Mouse (Mus musculus) kidney, embryonic 16.5 days (tissue): ENCODE results near the gene Nthl1. TPM values are rescaled to one million over a fixed set of nuclear protein-coding genes. Genes with fewer than 3 reads are reported as not detected.

Source experiments
- ATAC-seq: fragments of 200-750 bp; cut with Nextera tagmentation; 2 replicates; pipeline ENCODE4 v1.8.0; 2017; ENCODE audit warnings: moderate TSS enrichment; ENCODE audit not compliant: low FRiP score, low TSS enrichment
- H3K27ac ChIP-seq: fragments of 300-500 bp; sonication (generic); 2 replicates; pipeline ENCODE4 v1.5.1; 2014; ENCODE audit warnings: low read length
- H3K27me3 ChIP-seq: fragments of 300-500 bp; sonication (generic); 2 replicates; pipeline ENCODE4 v1.6.1; 2014; ENCODE audit warnings: low read length, control low read depth, mixed read lengths; ENCODE audit not compliant: insufficient read depth
- H3K36me3 ChIP-seq: fragments of 300-500 bp; sonication (generic); 2 replicates; pipeline ENCODE4 v1.6.1; 2014; ENCODE audit warnings: low read length, control low read depth, mixed read lengths; ENCODE audit not compliant: insufficient read depth
- H3K4me1 ChIP-seq: fragments of 300-500 bp; sonication (generic); 2 replicates; pipeline ENCODE4 v1.6.1; 2014; ENCODE audit warnings: low read length, control low read depth, mixed read lengths; ENCODE audit not compliant: insufficient read depth
- H3K4me2 ChIP-seq: fragments of 300-500 bp; sonication (generic); replicated peaks from 2 replicates; pipeline ENCODE4 v1.6.1; 2014; ENCODE audit warnings: low read depth, low read length
- H3K4me3 ChIP-seq: fragments of 300-500 bp; sonication (generic); 2 replicates; pipeline ENCODE4 v1.5.1; 2014; ENCODE audit warnings: mild to moderate bottlenecking, low read length
- H3K9ac ChIP-seq: fragments of 300-500 bp; sonication (generic); replicated peaks from 2 replicates; pipeline ENCODE4 v1.6.1; 2014; ENCODE audit warnings: low read length
- H3K9me3 ChIP-seq: fragments of 300-500 bp; sonication (generic); 2 replicates; pipeline ENCODE4 v1.6.1; 2016; ENCODE audit warnings: low read length, control low read depth
- WGBS: fragments of 180-500 bp; shearing (Covaris S2); extraction: QIAGEN DNeasy Blood & Tissue Kit; methylation state at CpG from one replicate; pipeline ENCODE4 v1.1.7; 2014; 5-methylcytosine and 5-hydroxymethylcytosine counted together
- polyA plus RNA-seq: library from polyadenylated mRNA; unstranded; fragments of >200 nt; fragmentation: Nextera tagmentation; extraction: Ambion mirVana; gene quantifications from 2 replicates; pipeline ENCODE4 v1.2.1, GENCODE M21; 2015

Nthl1 gene
- polyA plus RNA-seq, 1 experiment from 2014 or later: 23.1 TPM

DNA sequence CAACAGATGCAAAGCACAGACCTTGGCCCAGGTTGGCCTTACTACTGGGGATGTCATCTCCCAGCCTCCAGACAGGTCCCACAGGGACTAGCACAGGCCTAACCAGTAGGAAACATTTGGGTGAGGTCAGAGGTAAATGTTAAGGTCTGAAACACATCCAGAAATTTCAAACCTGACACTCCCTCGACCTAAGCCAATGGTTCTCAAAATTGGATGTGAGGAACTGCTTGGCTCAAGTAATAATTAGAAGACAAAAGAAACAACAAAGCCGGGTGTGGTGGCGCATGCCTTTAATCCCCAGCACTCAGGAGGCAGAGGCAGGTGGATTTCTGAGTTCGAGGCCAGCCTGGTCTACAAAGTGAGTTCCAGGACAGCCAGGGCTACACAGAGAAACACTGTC lies 13.9 kb downstream of the Nthl1 start:
- peaks cover 3% of the 10 kb centered on the region for H3K36me3 ChIP-seq
- H3K27ac ChIP-seq: peak overlapping the region; percentile 86
- H3K9ac ChIP-seq: no peak overlapping the region
- H3K4me3 ChIP-seq: no peak overlapping the region
- no peak for ATAC-seq
- no peaks in the 10 kb centered on the region for H3K27me3 ChIP-seq
- no peak overlapping the region; the same call in 1 of the 2 replicates for H3K4me2 ChIP-seq
- no peaks in the 10 kb centered on the region for H3K9me3 ChIP-seq
- peaks cover 45% of the 10 kb centered on the region for H3K4me1 ChIP-seq
- WGBS: 86% methylated on average over 4 of the region's 4 CpGs

- H3K27me3 ChIP-seq: no peaks in the 10 kb centered on the region
- peak overlapping the region; percentile 97 for H3K4me2 ChIP-seq
- WGBS: 79% methylated on average over 11 of the region's 11 CpGs
- H3K36me3 ChIP-seq: peaks cover 3% of the 10 kb centered on the region
- H3K9ac ChIP-seq: peak overlapping the region; percentile 28
- peak overlapping the region; percentile 23 for H3K4me3 ChIP-seq
- H3K27ac ChIP-seq: peak overlapping the region; percentile 54
- H3K9me3 ChIP-seq: no peaks in the 10 kb centered on the region
- no peak for ATAC-seq
- peaks cover 45% of the 10 kb centered on the region for H3K4me1 ChIP-seq
These were observed 15.0 kb downstream of the Nthl1 start for GRCm38 (mm10) chr17:24647493-24647892.

DNA sequence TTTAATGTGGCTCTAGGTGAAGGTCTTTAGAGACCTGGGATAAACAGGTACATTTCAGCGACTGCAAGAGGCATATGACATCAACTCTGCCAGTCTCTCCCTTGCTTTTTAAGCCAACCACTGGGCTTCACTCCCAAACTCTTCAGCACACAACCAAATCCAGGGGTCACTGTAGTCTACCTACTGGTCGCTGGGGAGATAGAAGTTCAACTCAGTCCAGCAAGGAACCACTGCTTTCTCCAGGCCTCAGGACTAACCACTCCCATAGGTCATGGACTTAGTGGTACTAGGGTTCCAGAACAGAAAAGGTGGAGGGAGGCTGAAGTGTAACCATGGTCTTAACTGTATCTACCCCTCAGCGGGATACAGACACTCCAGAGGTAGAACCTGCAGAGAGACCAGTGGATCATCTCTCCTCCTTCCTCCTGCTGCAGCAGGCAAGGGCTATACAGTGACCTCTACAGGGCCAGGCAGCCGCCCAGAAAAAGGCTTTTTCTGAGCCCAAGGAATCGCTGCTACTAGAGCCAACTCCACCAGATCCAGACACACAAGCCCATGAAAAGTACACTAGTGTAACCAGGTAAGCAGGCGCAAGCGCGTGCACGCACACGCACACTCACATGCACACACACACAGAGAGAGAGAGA lies 16.4 kb downstream of the Nthl1 start:
- Histone ChIP-seq H3K4me2 (peak overlapping the region; percentile 97), H3K27me3 (no peaks in the 10 kb centered on the region), H3K27ac (no peak overlapping the region; the same call in 1 of the 2 replicates), H3K36me3 (no peaks in the 10 kb centered on the region; the same call in 1 of the 2 replicates), H3K4me1 (peaks cover 41% of the 10 kb centered on the region), H3K9ac (peak overlapping the region; percentile 83), H3K4me3 (peak overlapping the region; percentile 73), H3K9me3 (no peaks in the 10 kb centered on the region)
- no peak for ATAC-seq
- WGBS: 67% methylated on average over 10 of the region's 10 CpGs

DNA sequence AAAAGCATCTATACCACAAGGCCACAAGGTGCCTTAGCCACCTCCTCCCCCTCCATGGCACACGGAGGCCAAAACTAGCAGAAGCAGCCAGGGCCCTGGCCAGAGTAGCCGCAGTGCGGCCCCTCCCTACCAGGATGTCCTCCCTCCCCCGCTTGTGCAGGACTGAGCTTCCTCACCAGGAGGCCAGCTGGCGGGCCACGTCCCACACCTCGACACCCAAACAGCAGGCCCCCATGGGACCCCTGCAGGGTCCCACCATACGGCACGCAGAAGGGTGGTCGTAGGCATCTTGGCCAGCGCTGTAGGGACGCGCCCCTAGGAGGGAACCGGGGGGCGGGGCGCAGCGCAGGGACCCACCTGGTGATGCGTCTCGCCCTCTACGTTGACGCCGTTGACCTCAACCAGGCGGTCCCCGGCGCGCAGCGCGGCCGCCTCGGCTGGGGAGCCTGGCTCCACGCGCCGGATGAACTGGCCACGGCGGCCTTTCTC lies 17.1 kb downstream of the Nthl1 start:
- H3K4me2 ChIP-seq: peak overlapping the region; percentile 97
- H3K27me3 ChIP-seq: no peaks in the 10 kb centered on the region
- WGBS: 0% methylated on average over 35 of the region's 35 CpGs
- ATAC-seq: peak; percentile 52
- peak overlapping the region; percentile 83 for H3K9ac ChIP-seq
- H3K9me3 ChIP-seq: no peaks in the 10 kb centered on the region
- no peaks in the 10 kb centered on the region; the same call in 1 of the 2 replicates for H3K36me3 ChIP-seq
- peaks cover 33% of the 10 kb centered on the region for H3K4me1 ChIP-seq
- H3K4me3 ChIP-seq: peak overlapping the region; percentile 73
- peak overlapping the region; percentile 83 for H3K27ac ChIP-seq

GRCm38 (mm10) chr17:24650070-24650616 lies 17.7 kb downstream of the Nthl1 start, which contains the start of gene Slc9a3r2:
Slc9a3r2 (minus strand) TSS chr17:24650327.
- Histone ChIP-seq H3K4me3 (peak within 1 kb of the TSS; percentile 73), H3K4me1 (peaks cover 28% of the 10 kb centered on the region), H3K4me2 (peak within 1 kb of the TSS; percentile 97), H3K27me3 (no peaks in the 10 kb centered on the region), H3K9me3 (no peaks in the 10 kb centered on the region), H3K9ac (peak within 1 kb of the TSS; percentile 83), H3K36me3 (no peaks in the 10 kb centered on the region; the same call in 1 of the 2 replicates), H3K27ac (peak within 1 kb of the TSS; percentile 83)
- peak; percentile 74 for ATAC-seq
- 0% methylated on average over 19 of the region's 41 CpGs for WGBS

DNA sequence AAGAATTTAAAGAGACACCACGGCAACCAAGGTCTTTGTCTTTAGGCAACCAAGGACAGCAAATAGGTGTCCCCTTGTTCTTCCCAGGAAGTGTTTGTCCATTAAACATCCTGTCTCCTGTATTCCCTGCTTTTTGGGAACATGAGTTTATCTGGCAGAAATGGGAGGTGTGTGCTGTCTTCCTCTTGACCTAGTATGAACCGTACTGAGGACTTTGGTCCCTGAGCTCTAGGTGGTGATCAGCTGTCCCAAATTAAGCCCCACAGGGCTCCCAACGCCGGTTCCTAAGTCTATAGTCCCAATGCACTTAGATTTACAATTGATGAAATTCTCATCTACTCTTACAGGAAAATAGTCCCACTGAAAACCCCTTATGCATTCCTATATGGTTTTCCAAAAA lies 18.3 kb downstream of the Nthl1 start:
- H3K27ac ChIP-seq: peak overlapping the region; percentile 83; the same call in 1 of the 2 replicates
- peak overlapping the region; percentile 83; the same call in 1 of the 2 replicates for H3K9ac ChIP-seq
- H3K36me3 ChIP-seq: no peaks in the 10 kb centered on the region; the same call in 1 of the 2 replicates
- 0 out of 2 replicates have a peak overlapping the region, but pooled peaks have one; percentile 73 for H3K4me3 ChIP-seq
- no peaks in the 10 kb centered on the region for H3K9me3 ChIP-seq
- peaks cover 23% of the 10 kb centered on the region for H3K4me1 ChIP-seq
- peak overlapping the region; percentile 97 for H3K4me2 ChIP-seq
- no peak for ATAC-seq
- no peaks in the 10 kb centered on the region for H3K27me3 ChIP-seq
- WGBS: 77% methylated on average over 4 of the region's 4 CpGs

GRCm38 (mm10) chr17:24651835-24652234 lies 19.4 kb downstream of the Nthl1 start:
- Histone ChIP-seq H3K4me2 (no peak overlapping the region), H3K9ac (no peak overlapping the region), H3K36me3 (no peaks in the 10 kb centered on the region), H3K27me3 (peaks cover 4% of the 10 kb centered on the region), H3K4me3 (no peak overlapping the region), H3K4me1 (peaks cover 23% of the 10 kb centered on the region), H3K27ac (no peak overlapping the region), H3K9me3 (no peaks in the 10 kb centered on the region)
- no peak for ATAC-seq
- 66% methylated on average over 3 of the region's 3 CpGs for WGBS

GRCm38 (mm10) chr17:24653967-24654710 lies 21.7 kb downstream of the Nthl1 start:
- H3K27ac ChIP-seq: no peak overlapping the region
- 5% methylated on average over 17 of the region's 19 CpGs for WGBS
- H3K9me3 ChIP-seq: no peaks in the 10 kb centered on the region
- H3K9ac ChIP-seq: peak overlapping the region; percentile 77
- peaks cover 27% of the 10 kb centered on the region for H3K27me3 ChIP-seq
- no peak for ATAC-seq
- H3K36me3 ChIP-seq: no peaks in the 10 kb centered on the region
- H3K4me1 ChIP-seq: peaks cover 23% of the 10 kb centered on the region
- peak overlapping the region; percentile 46 for H3K4me3 ChIP-seq
- H3K4me2 ChIP-seq: peak overlapping the region; percentile 71

- Histone ChIP-seq H3K9ac (no peak overlapping the region), H3K27ac (no peak overlapping the region), H3K36me3 (no peaks in the 10 kb centered on the region), H3K4me1 (peaks cover 19% of the 10 kb centered on the region), H3K9me3 (no peaks in the 10 kb centered on the region), H3K4me2 (no peak overlapping the region), H3K4me3 (no peak overlapping the region), H3K27me3 (peaks cover 34% of the 10 kb centered on the region)
- no peak for ATAC-seq
- WGBS: 76% methylated on average over 4 of the region's 4 CpGs
These were observed 22.5 kb downstream of the Nthl1 start for GRCm38 (mm10) chr17:24654969-24655368.
